In the genomic region with DNA sequence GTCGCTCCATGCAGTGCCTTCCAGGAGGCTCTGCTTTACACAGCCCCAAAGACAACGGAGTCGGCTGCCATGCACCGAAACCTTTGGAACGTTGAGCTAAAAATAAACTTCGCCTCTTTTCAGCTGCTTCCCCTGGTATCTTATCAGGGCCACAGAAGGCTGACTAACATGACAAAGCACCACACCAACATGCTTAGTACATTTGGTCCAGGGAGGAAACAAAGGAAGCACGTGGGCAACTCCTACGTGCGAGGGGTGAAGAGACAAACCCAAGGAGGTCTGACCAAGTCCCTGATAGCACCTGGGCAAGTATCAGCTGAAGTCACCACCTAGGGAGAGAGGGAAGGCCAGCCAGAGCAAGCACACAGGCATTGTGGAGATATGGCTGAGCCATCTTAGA, we compare ENCODE assay signal across 17 mouse cellular contexts. TPM values are rescaled to one million over a fixed set of nuclear protein-coding genes. Genes with fewer than 3 reads are reported as not detected.
DNase-seq lines count a peak whose midpoint lies in the region; ATAC-seq and TF ChIP-seq lines count a peak whose summit lies in the region.
"Had no signal": no experiment of that assay in that cellular context is flagged by ENCODE, and none has a peak within 500 bp of the region (broad histone marks: within the 10 kb centered on the region; RNA-seq: fewer than 3 reads in every experiment).

No protein-coding gene starts in this region.

- H3K27ac ChIP-seq in heart, embryonic 12.5 days (ENCODE audit: poor library complexity, severe bottlenecking): peak overlapping the region; percentile 51; the same call in 1 of the 2 replicates
- H3K27ac ChIP-seq in heart, adult 2 months: no peak overlapping the region
- H3K27ac ChIP-seq: embryonic facial prominence, embryonic 12.5 days; hindbrain, embryonic 12.5 days; kidney, postnatal 0 days; macrophage had no signal

- no peak for TF ChIP-seq POLR2A in heart, adult 2 months (IDR thresholded peaks at IDR 0.05; ENCODE audit: insufficient read depth, low read depth, low read length)

- no peak overlapping the region for H3K4me3 ChIP-seq in heart, embryonic 12.5 days
- no peak overlapping the region for H3K4me3 ChIP-seq in heart, adult 2 months
- no peak overlapping the region for H3K4me3 ChIP-seq in G1E (ENCODE audit: low read depth, low read length)
- H3K4me3 ChIP-seq: embryonic facial prominence, embryonic 12.5 days; hindbrain, embryonic 12.5 days had no signal

- ATAC-seq in heart, embryonic 12.5 days (ENCODE audit: insufficient number of reproducible peaks, low FRiP score): peak; percentile 47
- ATAC-seq in G1E (ENCODE audit: extremely low read depth, insufficient number of reproducible peaks, low FRiP score, poor library complexity, severe bottlenecking): peak; percentile 75
- ATAC-seq in megakaryocyte-erythroid progenitor cell, adult 5-6 weeks (replicated peaks; ENCODE audit: low FRiP score, low TSS enrichment, poor library complexity, severe bottlenecking): peak; percentile 49; the same call in 1 of the 2 replicates
- ATAC-seq: inflammation-experienced regulatory T-cells, adult 6 months; midbrain, embryonic 16.5 days had no signal

- DNase-seq in heart, adult 2 months: no peak
- DNase-seq in 416B (ENCODE audit: low read depth) (peak; percentile 91), G1E (ENCODE audit: low spot score) (no peak)
- DNase-seq in B cell, adult 2 months: no peak
- no peak for DNase-seq in cerebellum, adult 8-10 months
- DNase-seq: right cerebral cortex, postnatal 4 days had no signal

- no peak for TF ChIP-seq EP300 in heart, adult 2 months (IDR thresholded peaks at IDR 0.05; ENCODE audit: insufficient read depth, low read depth, low read length)

- WGBS in heart, embryonic 12.5 days: 10% methylated on average over 9 of the region's 9 CpGs
- WGBS in heart, adult 2 months: 8% methylated on average over 9 of the region's 9 CpGs

- H3K9me3 ChIP-seq in heart, embryonic 12.5 days (replicated peaks): no peaks in the 10 kb centered on the region
- H3K9me3 ChIP-seq in G1E (replicated peaks): no peaks in the 10 kb centered on the region
- H3K9me3 ChIP-seq: embryonic facial prominence, embryonic 12.5 days; hindbrain, embryonic 12.5 days had no signal

- no peaks in the 10 kb centered on the region for H3K27me3 ChIP-seq in heart, embryonic 12.5 days (replicated peaks)
- no peaks in the 10 kb centered on the region for H3K27me3 ChIP-seq in heart, adult 2 months (ENCODE audit: control insufficient read depth, insufficient read depth, low read length)
- H3K27me3 ChIP-seq in G1E (ENCODE audit: insufficient read depth, low read length): peaks cover 71% of the 10 kb centered on the region
- H3K27me3 ChIP-seq: embryonic facial prominence, embryonic 12.5 days; hindbrain, embryonic 12.5 days had no signal

- intact Hi-C loops in heart, adult 2 months (cut with DNase I): no loop called here

- H3K36me3 ChIP-seq in heart, embryonic 12.5 days: no peaks in the 10 kb centered on the region
- H3K36me3 ChIP-seq in heart, adult 2 months (ENCODE audit: control insufficient read depth, insufficient read depth, low read length): no peaks in the 10 kb centered on the region
- H3K36me3 ChIP-seq in G1E (replicated peaks): no peaks in the 10 kb centered on the region
- H3K36me3 ChIP-seq: embryonic facial prominence, embryonic 12.5 days; hindbrain, embryonic 12.5 days had no signal

- peaks cover 45% of the 10 kb centered on the region for H3K4me1 ChIP-seq in heart, embryonic 12.5 days (replicated peaks)
- H3K4me1 ChIP-seq in heart, adult 2 months (ENCODE audit: control insufficient read depth, insufficient read depth, low read length): peaks cover 4% of the 10 kb centered on the region
- peaks cover 15% of the 10 kb centered on the region for H3K4me1 ChIP-seq in G1E (ENCODE audit: insufficient read depth, low read depth, low read length)
- H3K4me1 ChIP-seq: embryonic facial prominence, embryonic 12.5 days; hindbrain, embryonic 12.5 days had no signal

- H3K9ac ChIP-seq in heart, embryonic 12.5 days: no peak overlapping the region
- H3K9ac ChIP-seq in heart, adult 2 months (ENCODE audit: low read depth, low read length): no peak overlapping the region
- H3K9ac ChIP-seq: embryonic facial prominence, embryonic 12.5 days; hindbrain, embryonic 12.5 days; lung, embryonic 14.5 days had no signal

- no peak for TF ChIP-seq CTCF in heart, adult 2 months (IDR thresholded peaks at IDR 0.05)
- no peak for TF ChIP-seq CTCF in G1E (IDR thresholded peaks at IDR 0.05; ENCODE audit: low read depth, low read length)

- peak overlapping the region; percentile 22 for H3K4me2 ChIP-seq in heart, embryonic 12.5 days
- H3K4me2 ChIP-seq: embryonic facial prominence, embryonic 12.5 days; hindbrain, embryonic 12.5 days; lung, embryonic 14.5 days had no signal

- no peaks in the 10 kb centered on the region for H3K79me2 ChIP-seq in heart, adult 2 months (replicated peaks; ENCODE audit: control insufficient read depth, insufficient read depth, low read length)

RNA-seq across cellular contexts. Expression of a gene that starts 7.3 kb away (rescaled TPM):
- polyA plus RNA-seq in heart, embryonic 12.5 days (2016; fragmentation: Nextera tagmentation; extraction: Ambion mirVana): 0.04 and 0.05 TPM in 2 replicates
- total RNA-seq in heart, adult 2 months (2021): not detected
- 0.03 and 0.08 TPM in 2 replicates for polyA plus RNA-seq in heart, adult 2 months (2012; rRNA removed)
- 1.9 and 3.2 TPM in 2 replicates for total RNA-seq in G1E (2014; fragmentation: Nextera tagmentation)
- total RNA-seq in G1E (2017): 0.98 and 0.99 TPM in 2 replicates
- polyA plus RNA-seq in G1E (2012): 0.11 and 0.17 TPM in 2 replicates
- total RNA-seq in megakaryocyte-erythroid progenitor cell, adult 5-6 weeks (2014; fragmentation: Nextera tagmentation): not detected in 2 replicates
- not detected in 2 replicates for total RNA-seq in megakaryocyte-erythroid progenitor cell, adult 5-6 weeks (2017)
- total RNA-seq: gastrocnemius, postnatal 25 days had no signal
- polyA plus RNA-seq: inflammation-experienced regulatory T-cells, adult 6 months; liver, adult 2 months; macrophage had no signal

RNA-seq across cellular contexts. Expression of a gene that starts 48.0 kb away (rescaled TPM):
- polyA plus RNA-seq in heart, embryonic 12.5 days (2016; fragmentation: Nextera tagmentation; extraction: Ambion mirVana): 0.68 and 1.5 TPM in 2 replicates
- 1 to 10 TPM; 3.0 to 3.5 TPM for total RNA-seq in heart, adult 2 months (2021)
- polyA plus RNA-seq in heart, adult 2 months (2012; rRNA removed): 3.7 and 3.9 TPM in 2 replicates
- not detected in 2 replicates for total RNA-seq in G1E (2014; fragmentation: Nextera tagmentation)
- total RNA-seq in G1E (2017): 0.38 and 0.93 TPM in 2 replicates
- polyA plus RNA-seq in G1E (2012): 0.03 TPM in 1 of 2 replicates, not detected in the other
- total RNA-seq in megakaryocyte-erythroid progenitor cell, adult 5-6 weeks (2014; fragmentation: Nextera tagmentation): not detected in 2 replicates
- 1.3 and 1.5 TPM in 2 replicates for total RNA-seq in megakaryocyte-erythroid progenitor cell, adult 5-6 weeks (2017)
